Comparison of ENCODE assay signal across 8 mouse cellular contexts in the genomic region with DNA sequence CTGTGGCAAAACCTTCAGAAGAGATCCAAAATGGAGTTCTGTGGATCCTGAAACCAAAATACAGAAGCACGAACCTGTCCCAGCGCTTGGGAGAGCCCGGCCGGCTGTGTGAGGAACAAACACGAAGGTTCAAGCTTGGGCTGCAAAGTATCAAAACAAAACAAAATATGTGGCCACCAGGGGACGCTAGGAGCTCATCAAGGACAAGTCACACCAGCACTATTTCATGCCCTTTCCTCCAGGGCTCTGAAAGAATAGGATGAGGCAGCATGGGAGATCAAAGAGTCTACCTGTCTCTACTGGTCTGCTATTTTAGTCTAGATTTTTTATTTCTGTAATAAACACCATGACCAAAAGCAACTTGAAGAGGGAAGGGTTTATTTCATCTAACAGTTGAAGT. TPM values are rescaled to one million over a fixed set of nuclear protein-coding genes. Genes with fewer than 3 reads are reported as not detected.
DNase-seq lines count a peak whose midpoint lies in the region; ATAC-seq lines count a peak whose summit lies in the region.

No protein-coding gene starts in this region.

- H3K36me3 ChIP-seq in midbrain, embryonic 10.5 days = no peaks in the 10 kb centered on the region
- no peaks in the 10 kb centered on the region for H3K36me3 ChIP-seq in midbrain, embryonic 13.5 days

- peak; percentile 68 for DNase-seq in midbrain, embryonic 10.5 days (ENCODE audit: low spot score)
- peak; percentile 97 to 99 for DNase-seq in cerebellum, postnatal 14 days
- DNase-seq in gastrocnemius, postnatal 14 days = peak; percentile 85
- DNase-seq in kidney, adult 18-20 months = peak; percentile 92
- DNase-seq in left cerebral cortex, postnatal 4 days = peak; percentile 94
- peak; percentile 77 to 83 for DNase-seq in monocyte, adult 2 months (ENCODE audit: low read depth in 1 of 2, low spot score in 2 of 2)
- DNase-seq in telencephalon, adult 2 months (ENCODE audit: low read depth, low spot score) = peak; percentile 74

- H3K9me3 ChIP-seq in midbrain, embryonic 10.5 days (replicated peaks) = no peaks in the 10 kb centered on the region
- H3K9me3 ChIP-seq in midbrain, embryonic 13.5 days = no peaks in the 10 kb centered on the region

- H3K27ac ChIP-seq in midbrain, embryonic 10.5 days (replicated peaks) = no peak overlapping the region
- no peak overlapping the region for H3K27ac ChIP-seq in midbrain, embryonic 13.5 days

- no peak overlapping the region for H3K9ac ChIP-seq in midbrain, embryonic 13.5 days (replicated peaks)

- peaks cover 22% of the 10 kb centered on the region for H3K27me3 ChIP-seq in midbrain, embryonic 10.5 days (ENCODE audit: low read depth, poor library complexity, severe bottlenecking)
- H3K27me3 ChIP-seq in midbrain, embryonic 13.5 days = no peaks in the 10 kb centered on the region

- 20% methylated on average over 6 of the region's 6 CpGs for WGBS in midbrain, embryonic 10.5 days
- WGBS in midbrain, embryonic 13.5 days = 20% methylated on average over 6 of the region's 6 CpGs

- H3K4me3 ChIP-seq in midbrain, embryonic 10.5 days = no peak overlapping the region
- H3K4me3 ChIP-seq in midbrain, embryonic 13.5 days (replicated peaks) = no peak overlapping the region

- H3K4me1 ChIP-seq in midbrain, embryonic 10.5 days = peaks cover 8% of the 10 kb centered on the region
- H3K4me1 ChIP-seq in midbrain, embryonic 13.5 days (replicated peaks) = 0 out of 2 replicates have a peak, but pooled peaks cover 4% of the 10 kb centered on the region

- intact Hi-C loops in gastrocnemius, postnatal 14 days (cut with DNase I; ENCODE audit: low total_unique reads) = loop anchor here (5.0 kb wide), 2 partner anchors 88 to 107 kb away; no protein-coding TSS in a partner anchor
- intact Hi-C loops in left cerebral cortex, postnatal 4 days (cut with DNase I) = loop anchor here (5.0 kb wide), 2 partner anchors 83 to 157 kb away; partner anchors contain the start of genes Flot1 and Ier3

- no peak overlapping the region for H3K4me2 ChIP-seq in midbrain, embryonic 13.5 days (replicated peaks)

- ATAC-seq in midbrain, embryonic 13.5 days = no peak

RNA-seq across cellular contexts. Expression of gene Ddr1, which starts 35.3 kb away (rescaled TPM):
- 142 and 193 TPM in 2 replicates for polyA plus RNA-seq in midbrain, embryonic 10.5 days (2016; fragmentation: Nextera tagmentation; extraction: Ambion mirVana)
- polyA plus RNA-seq in midbrain, embryonic 13.5 days (2015; fragmentation: Nextera tagmentation; extraction: Ambion mirVana) = 163 and 187 TPM in 2 replicates
- total RNA-seq in gastrocnemius, postnatal 14 days (2021) = 10 to 100 TPM; 20.3 to 23.4 TPM
- 10 to 100 TPM; 42.6 to 50.1 TPM for total RNA-seq in left cerebral cortex, postnatal 4 days (2021)
